Mouse (Mus musculus): ENCODE results near the gene Gm45140. TPM values are rescaled to one million over a fixed set of nuclear protein-coding genes. Genes with fewer than 3 reads are reported as not detected.

Gene Gm45140
- polyA plus RNA-seq, 1 experiment from 2014 or later = 2.3 TPM

- H3K36me3 ChIP-seq = peaks cover 9% of the 10 kb centered on the region; the same call in 1 of the 2 replicates
- no peak for DNase-seq (ENCODE audit: low spot score)
- H3K27ac ChIP-seq = no peak overlapping the region
- WGBS = 91% methylated on average over 5 of the region's 5 CpGs
- no peaks in the 10 kb centered on the region for H3K9me3 ChIP-seq
- H3K4me1 ChIP-seq = peaks cover 34% of the 10 kb centered on the region
- H3K27me3 ChIP-seq (ENCODE audit: insufficient read depth, poor library complexity, severe bottlenecking) = no peaks in the 10 kb centered on the region
- H3K4me3 ChIP-seq = no peak overlapping the region
Observed at GRCm38 (mm10) chr6:87791826-87792225, 43.8 kb downstream of the Gm45140 start.

DNA sequence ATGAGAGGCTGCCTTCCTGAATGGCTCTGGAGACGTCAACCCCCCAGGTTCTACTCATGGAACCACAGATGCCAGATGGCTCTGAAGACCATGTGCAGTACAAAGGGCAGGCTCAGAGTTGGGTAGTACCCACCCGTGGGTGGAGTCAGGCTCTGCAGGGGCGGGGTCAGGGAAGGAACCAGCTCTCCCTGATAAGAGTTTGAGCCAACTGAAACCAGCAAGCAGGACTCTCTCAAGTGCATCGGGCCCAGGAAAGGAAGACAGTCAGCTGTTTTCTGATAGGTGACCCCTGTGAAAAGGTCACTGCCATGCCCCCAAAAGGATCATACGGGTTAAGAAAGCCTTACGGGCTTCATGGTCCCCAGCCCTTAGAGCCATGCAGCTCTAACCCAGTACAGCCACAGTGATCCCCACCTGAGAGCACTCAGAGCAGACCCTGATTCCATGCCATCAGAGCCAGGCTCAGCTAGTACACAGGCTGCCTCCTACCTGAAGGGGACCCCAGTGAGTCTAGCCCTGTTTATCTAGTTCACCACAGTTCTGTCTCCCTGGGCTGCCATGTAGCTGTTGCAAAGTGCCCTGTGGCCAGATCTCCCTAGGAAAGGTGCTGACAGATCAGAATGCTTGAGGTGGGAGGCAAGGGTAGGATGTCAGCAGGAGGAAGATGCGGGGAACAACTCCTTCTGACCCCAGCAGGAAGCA is 44.7 kb downstream of the Gm45140 start:
- Histone ChIP-seq H3K9me3 (no peaks in the 10 kb centered on the region), H3K4me1 (peaks cover 34% of the 10 kb centered on the region), H3K27me3 (ENCODE audit: insufficient read depth, poor library complexity, severe bottlenecking) (no peaks in the 10 kb centered on the region), H3K27ac (peak overlapping the region; percentile 33; the same call in 1 of the 2 replicates), H3K36me3 (peaks cover 9% of the 10 kb centered on the region; the same call in 1 of the 2 replicates), H3K4me3 (no peak overlapping the region)
- WGBS = 47% methylated on average over 7 of the region's 7 CpGs
- DNase-seq (ENCODE audit: low spot score) = peak; percentile 91

- Histone ChIP-seq H3K27me3 (ENCODE audit: insufficient read depth, poor library complexity, severe bottlenecking) (no peaks in the 10 kb centered on the region), H3K4me3 (no peak overlapping the region), H3K27ac (peak overlapping the region; percentile 49; the same call in 1 of the 2 replicates), H3K36me3 (peaks cover 9% of the 10 kb centered on the region; the same call in 1 of the 2 replicates), H3K4me1 (peaks cover 33% of the 10 kb centered on the region), H3K9me3 (no peaks in the 10 kb centered on the region)
- peak; percentile 70 for DNase-seq (ENCODE audit: low spot score)
- WGBS = 87% methylated on average over 6 of the region's 6 CpGs
Observed at GRCm38 (mm10) chr6:87789791-87790190, 45.8 kb downstream of the Gm45140 start.

DNA sequence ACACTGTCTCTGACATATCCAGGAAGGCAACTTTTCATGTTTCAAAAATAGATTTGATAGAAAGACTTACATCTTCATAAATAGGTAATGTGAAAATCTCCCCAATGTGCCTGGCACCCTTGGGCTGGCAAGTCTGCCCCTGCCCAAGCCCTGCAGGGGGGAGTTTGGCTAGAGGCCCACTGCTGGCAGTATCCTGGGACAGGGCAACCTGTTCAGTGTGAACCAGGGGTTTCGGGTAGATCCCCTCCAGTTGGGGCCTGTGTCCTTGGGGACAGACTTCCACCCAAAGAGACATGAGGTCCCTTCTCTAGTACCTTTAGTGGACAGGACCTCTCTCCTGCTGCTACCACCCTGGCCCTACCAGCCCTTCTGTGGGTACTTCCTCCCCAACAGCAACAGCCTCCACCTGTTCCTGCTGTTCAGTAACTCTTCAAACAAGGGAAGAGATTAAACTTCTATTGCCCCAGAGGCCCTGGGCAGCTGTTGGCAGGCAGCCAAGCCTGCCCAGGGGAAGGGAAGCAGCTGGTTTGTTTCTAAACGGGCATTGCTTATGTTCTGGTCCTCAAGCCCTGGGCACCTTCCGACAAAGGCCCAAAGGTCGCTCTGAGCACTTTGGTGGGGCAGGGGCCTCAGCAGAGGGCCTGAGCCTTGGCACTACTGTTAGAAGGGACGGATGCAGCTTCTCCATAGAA is 46.6 kb downstream of the Gm45140 start:
- Histone ChIP-seq H3K4me1 (peaks cover 26% of the 10 kb centered on the region), H3K27me3 (ENCODE audit: insufficient read depth, poor library complexity, severe bottlenecking) (no peaks in the 10 kb centered on the region), H3K9me3 (no peaks in the 10 kb centered on the region), H3K4me3 (no peak overlapping the region), H3K27ac (no peak overlapping the region; the same call in 1 of the 2 replicates), H3K36me3 (peaks cover 9% of the 10 kb centered on the region; the same call in 1 of the 2 replicates)
- DNase-seq (ENCODE audit: low spot score) = peak; percentile 72
- 63% methylated on average over 5 of the region's 5 CpGs for WGBS

DNA sequence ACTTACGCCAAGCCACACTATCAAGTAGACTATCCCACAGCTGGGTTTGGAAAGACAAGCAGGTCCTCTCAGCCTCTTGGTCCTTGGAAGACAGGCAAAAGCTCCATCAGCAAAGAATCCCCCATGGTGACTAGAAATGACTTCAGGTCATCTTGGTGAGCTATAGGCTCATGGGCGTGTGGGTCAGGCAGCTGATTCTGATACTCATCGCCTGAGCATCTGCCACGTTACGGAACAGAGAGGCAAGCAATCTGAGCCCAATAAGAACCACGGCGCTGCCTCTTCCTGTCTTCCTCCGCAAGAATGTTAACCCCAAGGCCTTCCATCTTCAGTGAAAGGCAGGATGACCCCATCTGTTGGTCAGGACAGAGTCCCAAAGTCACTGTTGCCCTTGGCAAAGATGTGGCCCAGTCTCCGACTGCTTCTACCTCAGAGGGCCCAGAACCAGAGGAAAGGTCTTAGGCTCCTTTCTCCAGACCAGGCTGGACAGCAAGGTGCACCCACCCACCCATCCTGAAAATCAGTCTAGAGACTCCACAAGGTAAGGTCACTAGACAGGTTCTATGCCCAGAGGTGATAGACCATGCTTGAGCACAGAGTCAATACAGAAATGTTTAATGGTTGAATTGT is 47.2 kb downstream of the Gm45140 start:
- no peaks in the 10 kb centered on the region for H3K9me3 ChIP-seq
- WGBS = 89% methylated on average over 9 of the region's 9 CpGs
- peaks cover 25% of the 10 kb centered on the region for H3K4me1 ChIP-seq
- H3K27ac ChIP-seq = no peak overlapping the region
- H3K4me3 ChIP-seq = no peak overlapping the region
- H3K36me3 ChIP-seq = peaks cover 9% of the 10 kb centered on the region; the same call in 1 of the 2 replicates
- DNase-seq (ENCODE audit: low spot score) = peak; percentile 58
- H3K27me3 ChIP-seq (ENCODE audit: insufficient read depth, poor library complexity, severe bottlenecking) = no peaks in the 10 kb centered on the region

DNA sequence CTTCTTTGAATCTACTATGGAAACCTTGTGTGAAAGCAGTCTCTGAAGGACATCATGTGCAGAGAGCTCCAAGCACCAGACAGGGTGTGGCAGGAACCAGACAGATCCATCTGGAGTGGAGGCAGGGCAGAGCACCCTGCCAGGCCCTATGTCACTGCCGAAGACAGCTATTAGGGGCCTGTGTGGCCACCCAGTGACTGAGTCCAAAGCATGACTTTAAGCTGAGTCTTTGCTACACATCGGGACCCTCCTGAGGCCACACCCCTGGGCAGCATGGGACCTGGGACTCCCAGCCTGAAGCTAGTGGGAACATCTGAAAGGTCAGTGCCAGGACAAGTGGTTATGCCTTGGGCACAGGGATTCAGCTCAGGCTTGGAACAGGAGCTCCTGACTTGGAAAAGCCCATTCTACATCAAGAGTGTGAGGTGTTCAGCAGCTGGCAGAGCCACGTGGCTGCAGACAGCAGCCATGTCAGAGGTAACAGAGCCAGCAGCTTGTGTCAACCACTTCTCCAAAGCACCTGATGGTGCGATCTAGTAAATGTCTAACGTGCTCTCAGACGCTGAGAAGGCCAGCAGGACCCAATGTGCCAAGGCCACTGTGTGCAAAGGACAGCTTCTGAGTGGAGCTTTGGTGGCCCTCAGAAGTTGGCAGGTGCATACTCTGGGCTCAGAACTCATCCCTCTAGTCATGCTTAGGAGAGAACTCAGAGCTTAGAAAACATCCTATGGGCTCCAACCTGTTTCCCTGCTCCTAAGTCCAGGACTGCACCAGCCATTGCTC is 48.3 kb downstream of the Gm45140 start:
- Histone ChIP-seq H3K4me1 (peaks cover 25% of the 10 kb centered on the region), H3K27me3 (ENCODE audit: insufficient read depth, poor library complexity, severe bottlenecking) (no peaks in the 10 kb centered on the region), H3K27ac (no peak overlapping the region), H3K36me3 (peaks cover 5% of the 10 kb centered on the region; the same call in 1 of the 2 replicates), H3K4me3 (no peak overlapping the region), H3K9me3 (no peaks in the 10 kb centered on the region)
- DNase-seq (ENCODE audit: low spot score) = peak; percentile 73
- WGBS = 73% methylated on average over 6 of the region's 6 CpGs

GRCm38 (mm10) chr6:87786621-87787020 is 49.0 kb downstream of the Gm45140 start:
- WGBS = 84% methylated on average over 5 of the region's 5 CpGs
- Histone ChIP-seq H3K27me3 (ENCODE audit: insufficient read depth, poor library complexity, severe bottlenecking) (no peaks in the 10 kb centered on the region), H3K4me3 (no peak overlapping the region), H3K4me1 (peaks cover 25% of the 10 kb centered on the region), H3K36me3 (no peaks in the 10 kb centered on the region), H3K9me3 (no peaks in the 10 kb centered on the region), H3K27ac (no peak overlapping the region)
- DNase-seq (ENCODE audit: low spot score) = peak; percentile 70

- WGBS = 51% methylated on average over 8 of the region's 8 CpGs
- no peaks in the 10 kb centered on the region for H3K36me3 ChIP-seq
- no peaks in the 10 kb centered on the region for H3K27me3 ChIP-seq (ENCODE audit: insufficient read depth, poor library complexity, severe bottlenecking)
- peaks cover 2% of the 10 kb centered on the region for H3K4me1 ChIP-seq
- no peak overlapping the region for H3K27ac ChIP-seq
- H3K4me3 ChIP-seq = no peak overlapping the region
- peak; percentile 25 for DNase-seq (ENCODE audit: low spot score)
- no peaks in the 10 kb centered on the region for H3K9me3 ChIP-seq
Observed at GRCm38 (mm10) chr6:87784033-87784432, 51.6 kb downstream of the Gm45140 start.

- no peak overlapping the region for H3K27ac ChIP-seq
- no peaks in the 10 kb centered on the region for H3K9me3 ChIP-seq
- WGBS = 76% methylated on average over 10 of the region's 10 CpGs
- DNase-seq (ENCODE audit: low spot score) = peak; percentile 70
- H3K4me3 ChIP-seq = no peak overlapping the region
- peaks cover 12% of the 10 kb centered on the region for H3K4me1 ChIP-seq
- no peaks in the 10 kb centered on the region for H3K36me3 ChIP-seq
- no peaks in the 10 kb centered on the region for H3K27me3 ChIP-seq (ENCODE audit: insufficient read depth, poor library complexity, severe bottlenecking)
Observed at GRCm38 (mm10) chr6:87780546-87781301, 54.9 kb downstream of the Gm45140 start.

- DNase-seq (ENCODE audit: low spot score) = peak; percentile 69
- Histone ChIP-seq H3K4me1 (peaks cover 12% of the 10 kb centered on the region), H3K4me3 (no peak overlapping the region), H3K9me3 (no peaks in the 10 kb centered on the region), H3K27me3 (ENCODE audit: insufficient read depth, poor library complexity, severe bottlenecking) (no peaks in the 10 kb centered on the region), H3K27ac (0 out of 2 replicates have a peak overlapping the region, but pooled peaks have one; percentile 65), H3K36me3 (no peaks in the 10 kb centered on the region)
- 83% methylated on average over 11 of the region's 11 CpGs for WGBS
Observed at GRCm38 (mm10) chr6:87779174-87780165, 56.1 kb downstream of the Gm45140 start.

Data from heart, embryonic 10.5 days (tissue).